Mouse (Mus musculus): ENCODE measurements around the gene Tmem208. TPM values are rescaled to one million over a fixed set of nuclear protein-coding genes. Genes with fewer than 3 reads are reported as not detected.

Tmem208 gene
- polyA plus RNA-seq, 1 experiment = 31.8 TPM

DNA sequence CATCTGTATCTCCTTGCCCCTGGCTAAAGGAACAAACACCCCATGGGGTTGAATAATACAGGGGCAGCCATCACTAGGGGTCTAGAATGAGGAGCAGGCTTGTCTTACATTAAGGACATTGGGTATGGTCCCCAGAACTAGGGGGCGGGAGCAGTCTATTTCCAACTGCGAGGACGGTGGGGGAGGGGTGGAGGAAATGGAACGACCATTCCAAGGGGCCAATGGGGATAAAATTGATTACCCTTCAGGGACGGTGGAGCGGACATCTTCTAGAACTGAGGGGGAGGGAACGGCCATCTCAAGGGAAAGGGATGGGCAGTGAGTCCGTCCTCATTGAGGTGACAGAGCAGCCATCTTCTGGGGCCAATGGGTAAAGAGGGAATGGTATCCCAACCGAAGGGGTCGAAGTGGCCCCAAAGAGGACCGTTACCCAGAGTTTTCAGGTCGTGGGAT lies 487 bp upstream of the Tmem208 start:
- Histone ChIP-seq H3K27me3 (ENCODE audit: control insufficient read depth, insufficient read depth, low read length, poor library complexity, severe bottlenecking) (no peaks in the 10 kb centered on the region), H3K9me3 (replicated peaks; ENCODE audit: control insufficient read depth, insufficient read depth, low read length, poor library complexity, severe bottlenecking) (no peaks in the 10 kb centered on the region)

DNA sequence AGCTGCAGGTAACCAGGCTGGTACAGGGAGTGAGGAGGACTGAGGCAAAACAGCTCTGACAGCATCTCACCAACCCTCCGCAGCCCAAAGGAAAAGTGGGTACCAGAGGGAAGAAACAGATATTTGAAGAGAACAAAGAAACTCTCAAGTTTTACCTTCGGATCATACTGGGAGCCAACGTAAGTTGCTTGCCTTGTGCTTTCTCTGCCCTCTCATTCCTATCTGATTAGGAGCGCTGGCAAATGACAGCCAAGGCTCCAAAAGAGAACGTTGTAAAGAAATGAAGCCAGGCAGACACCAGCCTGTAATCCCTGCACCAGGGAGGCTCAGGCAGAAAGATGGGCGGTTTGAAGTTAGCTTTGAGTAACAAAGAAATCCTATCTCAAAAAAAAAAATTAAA lies 814 bp downstream of the Tmem208 start:
- Histone ChIP-seq H3K4me1 (ENCODE audit: control insufficient read depth, insufficient read depth, low read length) (peaks cover 3% of the 10 kb centered on the region), H3K9ac (ENCODE audit: low read depth, poor library complexity, severe bottlenecking) (peak overlapping the region; percentile 71), H3K27me3 (ENCODE audit: control insufficient read depth, insufficient read depth, low read length, poor library complexity, severe bottlenecking) (no peaks in the 10 kb centered on the region), H3K36me3 (ENCODE audit: control insufficient read depth, insufficient read depth, low read length, poor library complexity, severe bottlenecking) (peaks cover 31% of the 10 kb centered on the region), H3K27ac (ENCODE audit: insufficient read depth, low read length) (0 out of 2 replicates have a peak overlapping the region, but pooled peaks have one; percentile 22), H3K9me3 (replicated peaks; ENCODE audit: control insufficient read depth, insufficient read depth, low read length, poor library complexity, severe bottlenecking) (no peaks in the 10 kb centered on the region), H3K4me3 (ENCODE audit: low read depth, low read length) (peak overlapping the region; percentile 75)
- TF ChIP-seq CTCF (IDR thresholded peaks at IDR 0.05; ENCODE audit: low read depth, low read length) (no peak), EP300 (IDR thresholded peaks at IDR 0.05; ENCODE audit: insufficient read depth, low read depth, low read length) (no peak), POLR2A (IDR thresholded peaks at IDR 0.05; ENCODE audit: insufficient read depth, low read length) (no peak)

More for the DNA sequence above, 487 bp upstream of the Tmem208 start:
- Histone ChIP-seq H3K4me1 (ENCODE audit: control insufficient read depth, insufficient read depth, low read length) (peaks cover 3% of the 10 kb centered on the region), H3K36me3 (ENCODE audit: control insufficient read depth, insufficient read depth, low read length, poor library complexity, severe bottlenecking) (peaks cover 25% of the 10 kb centered on the region), H3K4me3 (ENCODE audit: low read depth, low read length) (peak overlapping the region; percentile 75), H3K27ac (ENCODE audit: insufficient read depth, low read length) (no peak overlapping the region), H3K9ac (ENCODE audit: low read depth, poor library complexity, severe bottlenecking) (peak overlapping the region; percentile 71)
- TF ChIP-seq EP300 (IDR thresholded peaks at IDR 0.05; ENCODE audit: insufficient read depth, low read depth, low read length) = no peak
- no peak for TF ChIP-seq CTCF (IDR thresholded peaks at IDR 0.05; ENCODE audit: low read depth, low read length)
- no peak for TF ChIP-seq POLR2A (IDR thresholded peaks at IDR 0.05; ENCODE audit: insufficient read depth, low read length)

DNA sequence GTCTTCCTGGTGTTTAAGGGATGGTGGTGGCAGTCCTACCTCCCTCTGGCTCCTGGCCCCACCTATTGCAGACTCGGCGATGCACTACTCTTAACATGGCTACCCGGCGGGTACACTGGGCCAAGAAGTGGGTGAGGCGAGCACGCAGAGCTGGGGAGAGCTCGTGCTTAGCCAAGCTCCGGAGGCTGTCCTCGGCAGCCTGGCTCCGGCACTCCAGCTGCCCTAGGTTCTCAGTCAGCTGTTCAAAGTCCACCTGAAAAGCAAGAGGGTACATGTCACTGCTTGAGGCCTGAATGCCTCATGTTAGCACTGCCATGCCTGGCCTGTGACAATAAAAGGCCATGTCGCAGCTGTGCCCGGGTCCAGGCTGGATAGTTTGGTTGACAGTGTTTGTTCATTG lies 4.2 kb downstream of the Tmem208 start:
- Histone ChIP-seq H3K27me3 (ENCODE audit: control insufficient read depth, insufficient read depth, low read length, poor library complexity, severe bottlenecking) (no peaks in the 10 kb centered on the region), H3K4me1 (ENCODE audit: control insufficient read depth, insufficient read depth, low read length) (peaks cover 3% of the 10 kb centered on the region), H3K9me3 (replicated peaks; ENCODE audit: control insufficient read depth, insufficient read depth, low read length, poor library complexity, severe bottlenecking) (no peaks in the 10 kb centered on the region), H3K36me3 (ENCODE audit: control insufficient read depth, insufficient read depth, low read length, poor library complexity, severe bottlenecking) (peaks cover 35% of the 10 kb centered on the region), H3K9ac (ENCODE audit: low read depth, poor library complexity, severe bottlenecking) (no peak overlapping the region), H3K4me3 (ENCODE audit: low read depth, low read length) (no peak overlapping the region), H3K27ac (ENCODE audit: insufficient read depth, low read length) (no peak overlapping the region)
- TF ChIP-seq CTCF (IDR thresholded peaks at IDR 0.05; ENCODE audit: low read depth, low read length) (no peak), EP300 (IDR thresholded peaks at IDR 0.05; ENCODE audit: insufficient read depth, low read depth, low read length) (no peak), POLR2A (IDR thresholded peaks at IDR 0.05; ENCODE audit: insufficient read depth, low read length) (no peak)

DNA sequence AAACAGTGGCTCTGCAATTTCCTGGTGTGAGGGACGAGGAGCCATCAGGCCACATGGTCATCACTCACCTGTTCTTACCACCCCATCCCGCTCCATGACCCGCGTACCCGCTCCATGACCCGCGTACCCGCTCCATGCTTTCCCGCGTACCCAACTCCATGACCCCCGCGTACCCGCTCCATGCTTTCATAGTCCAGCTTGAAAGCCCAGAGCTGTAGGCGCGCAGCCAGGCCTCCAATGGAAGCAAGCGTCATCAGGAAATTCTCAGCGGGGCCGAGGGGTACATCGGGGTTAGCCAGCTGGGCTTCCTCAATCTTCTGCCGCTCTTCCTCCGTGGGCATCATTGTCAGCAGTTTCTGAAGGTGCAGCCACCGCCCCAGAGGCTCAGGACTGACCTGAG lies 5.3 kb downstream of the Tmem208 start:
- H3K27me3 ChIP-seq (ENCODE audit: control insufficient read depth, insufficient read depth, low read length, poor library complexity, severe bottlenecking) = no peaks in the 10 kb centered on the region
- no peak overlapping the region for H3K4me3 ChIP-seq (ENCODE audit: low read depth, low read length)
- no peak overlapping the region for H3K27ac ChIP-seq (ENCODE audit: insufficient read depth, low read length)
- peaks cover 3% of the 10 kb centered on the region for H3K4me1 ChIP-seq (ENCODE audit: control insufficient read depth, insufficient read depth, low read length)
- no peaks in the 10 kb centered on the region for H3K9me3 ChIP-seq (replicated peaks; ENCODE audit: control insufficient read depth, insufficient read depth, low read length, poor library complexity, severe bottlenecking)
- peaks cover 35% of the 10 kb centered on the region for H3K36me3 ChIP-seq (ENCODE audit: control insufficient read depth, insufficient read depth, low read length, poor library complexity, severe bottlenecking)
- TF ChIP-seq POLR2A (IDR thresholded peaks at IDR 0.05; ENCODE audit: insufficient read depth, low read length) (no peak), CTCF (IDR thresholded peaks at IDR 0.05; ENCODE audit: low read depth, low read length) (no peak), EP300 (IDR thresholded peaks at IDR 0.05; ENCODE audit: insufficient read depth, low read depth, low read length) (no peak)
- H3K9ac ChIP-seq (ENCODE audit: low read depth, poor library complexity, severe bottlenecking) = no peak overlapping the region

DNA sequence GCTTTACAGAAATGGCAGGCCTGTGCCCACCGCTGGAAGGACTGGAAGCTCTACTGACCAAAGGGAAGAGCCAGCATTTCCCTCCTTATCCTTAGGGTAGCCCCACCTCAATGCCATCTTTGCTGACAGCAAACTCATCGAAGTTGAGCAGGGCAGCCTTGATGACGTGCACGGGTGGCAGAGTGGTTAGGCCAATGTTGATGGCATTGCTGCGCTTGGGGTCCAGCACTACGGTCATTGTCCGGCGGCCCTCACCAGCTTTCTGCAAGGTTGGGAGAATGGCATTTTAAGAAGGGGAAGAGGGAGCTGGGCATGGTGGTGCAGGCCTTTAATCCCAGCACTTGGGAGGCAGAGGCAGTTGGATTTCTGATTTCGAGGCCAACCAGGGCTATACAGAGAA lies 5.8 kb downstream of the Tmem208 start:
- Histone ChIP-seq H3K27ac (ENCODE audit: insufficient read depth, low read length) (no peak overlapping the region), H3K4me1 (ENCODE audit: control insufficient read depth, insufficient read depth, low read length) (peaks cover 3% of the 10 kb centered on the region), H3K36me3 (ENCODE audit: control insufficient read depth, insufficient read depth, low read length, poor library complexity, severe bottlenecking) (peaks cover 35% of the 10 kb centered on the region), H3K27me3 (ENCODE audit: control insufficient read depth, insufficient read depth, low read length, poor library complexity, severe bottlenecking) (no peaks in the 10 kb centered on the region), H3K9me3 (replicated peaks; ENCODE audit: control insufficient read depth, insufficient read depth, low read length, poor library complexity, severe bottlenecking) (no peaks in the 10 kb centered on the region), H3K9ac (ENCODE audit: low read depth, poor library complexity, severe bottlenecking) (no peak overlapping the region), H3K4me3 (ENCODE audit: low read depth, low read length) (no peak overlapping the region)
- TF ChIP-seq EP300 (IDR thresholded peaks at IDR 0.05; ENCODE audit: insufficient read depth, low read depth, low read length) (no peak), POLR2A (IDR thresholded peaks at IDR 0.05; ENCODE audit: insufficient read depth, low read length) (no peak), CTCF (IDR thresholded peaks at IDR 0.05; ENCODE audit: low read depth, low read length) (no peak)

DNA sequence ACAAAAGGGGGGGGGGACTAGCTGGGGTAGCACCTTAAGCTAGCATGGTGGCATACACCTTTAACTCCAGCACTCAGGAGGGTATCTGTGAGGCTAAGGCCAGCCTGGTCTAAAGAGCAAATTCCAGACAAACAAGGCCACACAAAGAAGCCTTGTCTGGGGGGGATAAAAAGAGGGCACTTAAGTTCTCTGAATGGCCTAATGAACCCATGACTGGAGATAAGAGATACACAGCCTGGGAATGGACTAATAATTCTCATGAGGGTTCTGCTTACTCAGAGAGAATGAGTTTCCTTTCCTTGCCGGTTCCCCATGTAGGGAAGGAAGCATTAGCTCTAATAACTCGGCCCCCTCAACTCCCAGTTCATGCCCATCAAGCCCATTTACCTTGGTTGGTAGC lies 6.4 kb downstream of the Tmem208 start:
- no peak overlapping the region for H3K9ac ChIP-seq (ENCODE audit: low read depth, poor library complexity, severe bottlenecking)
- no peaks in the 10 kb centered on the region for H3K9me3 ChIP-seq (replicated peaks; ENCODE audit: control insufficient read depth, insufficient read depth, low read length, poor library complexity, severe bottlenecking)
- TF ChIP-seq POLR2A (IDR thresholded peaks at IDR 0.05; ENCODE audit: insufficient read depth, low read length) = no peak
- no peak for TF ChIP-seq EP300 (IDR thresholded peaks at IDR 0.05; ENCODE audit: insufficient read depth, low read depth, low read length)
- no peak for TF ChIP-seq CTCF (IDR thresholded peaks at IDR 0.05; ENCODE audit: low read depth, low read length)
- H3K27me3 ChIP-seq (ENCODE audit: control insufficient read depth, insufficient read depth, low read length, poor library complexity, severe bottlenecking) = no peaks in the 10 kb centered on the region
- peaks cover 35% of the 10 kb centered on the region for H3K36me3 ChIP-seq (ENCODE audit: control insufficient read depth, insufficient read depth, low read length, poor library complexity, severe bottlenecking)
- no peak overlapping the region for H3K27ac ChIP-seq (ENCODE audit: insufficient read depth, low read length)
- peaks cover 1% of the 10 kb centered on the region for H3K4me1 ChIP-seq (ENCODE audit: control insufficient read depth, insufficient read depth, low read length)
- H3K4me3 ChIP-seq (ENCODE audit: low read depth, low read length) = no peak overlapping the region
